Mouse (Mus musculus): Measurements from ENCODE around the gene Ankrd45.

DNA sequence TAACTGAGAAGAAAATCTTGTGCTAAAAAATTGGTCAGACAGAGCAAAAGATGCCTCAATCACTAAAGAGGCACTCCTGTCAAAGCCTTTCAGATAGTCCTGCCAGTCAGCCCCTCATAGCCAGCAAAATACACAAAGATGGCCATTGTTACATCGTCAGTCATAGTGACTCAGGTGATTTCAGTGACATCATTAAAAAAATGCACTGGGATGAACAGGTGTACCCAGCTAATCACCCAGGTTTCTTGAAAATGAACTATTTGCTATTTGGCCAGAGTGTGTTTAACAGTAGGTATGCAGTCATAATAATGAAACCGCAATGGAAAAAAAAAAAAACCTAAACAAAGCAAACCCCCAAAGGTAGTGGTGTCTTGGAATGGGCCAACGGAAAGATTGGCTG lies 16.7 kb downstream of the Ankrd45 start, which contains the start of gene Tex50:
- no peak for TF ChIP-seq TAL1 (IDR thresholded peaks at IDR 0.05; ENCODE audit: low read length)
- no peak for TF ChIP-seq GATA1 (IDR thresholded peaks at IDR 0.05; ENCODE audit: low read length)

Measured in erythroblast, embryonic 14.5 days (primary cell).